8 mouse cellular contexts compared by ENCODE assay signal in genomic region chr11:59162443-59163254, GRCm38 (mm10). TPM values are rescaled to one million over a fixed set of nuclear protein-coding genes. Genes with fewer than 3 reads are reported as not detected.
A peak's percentile ranks its signal among the peaks of the same experiment; 100 is the strongest.
DNase-seq lines count a peak whose midpoint lies in the region; ATAC-seq and TF ChIP-seq lines count a peak whose summit lies in the region.

No protein-coding gene starts in this region.

- ATAC-seq in lung, embryonic 14.5 days (ENCODE audit: insufficient read depth), result peak; percentile 25; the same call in 1 of the 2 replicates
- 0 out of 2 replicates have a peak, but pooled peaks have one; percentile 8 for ATAC-seq in embryonic facial prominence, embryonic 12.5 days (ENCODE audit: insufficient number of reproducible peaks, insufficient read depth, low FRiP score, low TSS enrichment)
- ATAC-seq in neural tube, embryonic 13.5 days (ENCODE audit: low read depth), result peak; percentile 54; the same call in 1 of the 2 replicates

- peak overlapping the region; percentile 92 for H3K9ac ChIP-seq in lung, embryonic 14.5 days
- peak overlapping the region; percentile 43 for H3K9ac ChIP-seq in embryonic facial prominence, embryonic 12.5 days
- H3K9ac ChIP-seq in neural tube, embryonic 13.5 days, result peak overlapping the region; percentile 78

- WGBS in lung, embryonic 14.5 days, result 60% methylated on average over 9 of the region's 9 CpGs
- 68% methylated on average over 9 of the region's 9 CpGs for WGBS in embryonic facial prominence, embryonic 12.5 days
- WGBS in neural tube, embryonic 13.5 days, result 62% methylated on average over 9 of the region's 9 CpGs

- peaks cover 5% of the 10 kb centered on the region for H3K4me1 ChIP-seq in lung, embryonic 14.5 days (ENCODE audit: insufficient read depth)
- peaks cover 12% of the 10 kb centered on the region; the same call in 1 of the 2 replicates for H3K4me1 ChIP-seq in embryonic facial prominence, embryonic 12.5 days
- H3K4me1 ChIP-seq in neural tube, embryonic 13.5 days (replicated peaks), result peaks cover 22% of the 10 kb centered on the region

- no peaks in the 10 kb centered on the region for H3K27me3 ChIP-seq in lung, embryonic 14.5 days (ENCODE audit: insufficient read depth, low read length)
- no peaks in the 10 kb centered on the region for H3K27me3 ChIP-seq in embryonic facial prominence, embryonic 12.5 days
- H3K27me3 ChIP-seq in neural tube, embryonic 13.5 days, result no peaks in the 10 kb centered on the region

- peak overlapping the region; percentile 100 for H3K27ac ChIP-seq in lung, embryonic 14.5 days (ENCODE audit: low read depth)
- H3K27ac ChIP-seq in embryonic facial prominence, embryonic 12.5 days, result 0 out of 2 replicates have a peak overlapping the region, but pooled peaks have one; percentile 50
- H3K27ac ChIP-seq in neural tube, embryonic 13.5 days (replicated peaks), result peak overlapping the region; percentile 98

- no peaks in the 10 kb centered on the region for H3K9me3 ChIP-seq in lung, embryonic 14.5 days (ENCODE audit: low read depth, low read length)
- no peaks in the 10 kb centered on the region for H3K9me3 ChIP-seq in embryonic facial prominence, embryonic 12.5 days
- H3K9me3 ChIP-seq in neural tube, embryonic 13.5 days, result no peaks in the 10 kb centered on the region

- no peak for DNase-seq in lung, embryonic 14.5 days
- DNase-seq in lung, postnatal 10 days, result no peak
- peak; percentile 13 for DNase-seq in induced T-regulatory cell, adult 2 months (ENCODE audit: low read depth)
- DNase-seq in left cerebral cortex, adult 18-20 months (ENCODE audit: low spot score in 2 of 2), result no peak
- DNase-seq in cerebellum, postnatal 10 days, result no peak
- DNase-seq in lung, postnatal 25 days (ENCODE audit: low spot score), result no peak

- TF ChIP-seq CTCF in lung, embryonic 14.5 days (IDR thresholded peaks at IDR 0.05; ENCODE audit: low read depth), result no peak

- H3K4me2 ChIP-seq in lung, embryonic 14.5 days, result peak overlapping the region; percentile 69
- H3K4me2 ChIP-seq in embryonic facial prominence, embryonic 12.5 days (replicated peaks), result peak overlapping the region; percentile 53
- H3K4me2 ChIP-seq in neural tube, embryonic 13.5 days, result peak overlapping the region; percentile 69

- no peaks in the 10 kb centered on the region; the same call in 1 of the 2 replicates for H3K36me3 ChIP-seq in lung, embryonic 14.5 days (ENCODE audit: insufficient read depth)
- peaks cover 6% of the 10 kb centered on the region; the same call in 1 of the 2 replicates for H3K36me3 ChIP-seq in embryonic facial prominence, embryonic 12.5 days
- H3K36me3 ChIP-seq in neural tube, embryonic 13.5 days, result peaks cover 19% of the 10 kb centered on the region

- peak overlapping the region; percentile 70 for H3K4me3 ChIP-seq in lung, embryonic 14.5 days (ENCODE audit: low read depth, low read length)
- H3K4me3 ChIP-seq in embryonic facial prominence, embryonic 12.5 days, result peak overlapping the region; percentile 79
- peak overlapping the region; percentile 58 for H3K4me3 ChIP-seq in neural tube, embryonic 13.5 days

RNA-seq across cellular contexts. Expression of gene Iba57, which starts 0.9 kb away (rescaled TPM):
- 1.9 and 2.2 TPM in 2 replicates for polyA plus RNA-seq in lung, embryonic 14.5 days (2014; fragmentation: Nextera tagmentation; extraction: Ambion mirVana)
- 3.8 TPM in 2 replicates for polyA plus RNA-seq in embryonic facial prominence, embryonic 12.5 days (2016; fragmentation: Nextera tagmentation; extraction: Ambion mirVana)
- polyA plus RNA-seq in neural tube, embryonic 13.5 days (2015; fragmentation: Nextera tagmentation; extraction: Ambion mirVana), result 6.0 and 6.3 TPM in 2 replicates
- 1 to 10 TPM; 7.2 to 7.4 TPM for total RNA-seq in left cerebral cortex, adult 18-20 months (2021)

RNA-seq across cellular contexts. Expression of gene Gjc2, which starts 20.4 kb away (rescaled TPM):
- polyA plus RNA-seq in lung, embryonic 14.5 days (2014; fragmentation: Nextera tagmentation; extraction: Ambion mirVana), result 0.16 and 0.34 TPM in 2 replicates
- polyA plus RNA-seq in embryonic facial prominence, embryonic 12.5 days (2016; fragmentation: Nextera tagmentation; extraction: Ambion mirVana), result 0.50 and 1.00 TPM in 2 replicates
- 0.17 TPM in 1 of 2 replicates, not detected in the other for polyA plus RNA-seq in neural tube, embryonic 13.5 days (2015; fragmentation: Nextera tagmentation; extraction: Ambion mirVana)
- total RNA-seq in left cerebral cortex, adult 18-20 months (2021), result 1 to 10 TPM; 7.5 to 8.1 TPM

RNA-seq across cellular contexts. Expression of gene Obscn, which starts 26.4 kb away (rescaled TPM):
- 0.14 and 1.4 TPM in 2 replicates for polyA plus RNA-seq in lung, embryonic 14.5 days (2014; fragmentation: Nextera tagmentation; extraction: Ambion mirVana)
- polyA plus RNA-seq in embryonic facial prominence, embryonic 12.5 days (2016; fragmentation: Nextera tagmentation; extraction: Ambion mirVana), result 0.28 and 0.69 TPM in 2 replicates
- polyA plus RNA-seq in neural tube, embryonic 13.5 days (2015; fragmentation: Nextera tagmentation; extraction: Ambion mirVana), result 0.27 and 0.55 TPM in 2 replicates
- total RNA-seq in left cerebral cortex, adult 18-20 months (2021), result 1 to 10 TPM; 1.5 to 2.4 TPM

RNA-seq across cellular contexts. Expression of gene Guk1, which starts 29.4 kb away (rescaled TPM):
- 140 and 141 TPM in 2 replicates for polyA plus RNA-seq in lung, embryonic 14.5 days (2014; fragmentation: Nextera tagmentation; extraction: Ambion mirVana)
- 124 and 125 TPM in 2 replicates for polyA plus RNA-seq in embryonic facial prominence, embryonic 12.5 days (2016; fragmentation: Nextera tagmentation; extraction: Ambion mirVana)
- 179 and 191 TPM in 2 replicates for polyA plus RNA-seq in neural tube, embryonic 13.5 days (2015; fragmentation: Nextera tagmentation; extraction: Ambion mirVana)
- 100 to 1,000 TPM; 144 TPM for total RNA-seq in left cerebral cortex, adult 18-20 months (2021)

RNA-seq across cellular contexts. Expression of gene Mrpl55, which starts 39.6 kb away (rescaled TPM):
- polyA plus RNA-seq in lung, embryonic 14.5 days (2014; fragmentation: Nextera tagmentation; extraction: Ambion mirVana), result 89.9 and 100 TPM in 2 replicates
- 90.9 and 98.5 TPM in 2 replicates for polyA plus RNA-seq in embryonic facial prominence, embryonic 12.5 days (2016; fragmentation: Nextera tagmentation; extraction: Ambion mirVana)
- polyA plus RNA-seq in neural tube, embryonic 13.5 days (2015; fragmentation: Nextera tagmentation; extraction: Ambion mirVana), result 89.9 and 95.6 TPM in 2 replicates
- 10 to 100 TPM; 43.8 to 44.4 TPM for total RNA-seq in left cerebral cortex, adult 18-20 months (2021)

Comparison
In these comparisons a context has a peak if more than half of its experiments do, and no peak if none do; other contexts are left out.
1. H3K27ac ChIP-seq: peak in every context shown above with its lines; median percentile 100 in lung, embryonic 14.5 days; 98 in neural tube, embryonic 13.5 days; 50 in embryonic facial prominence, embryonic 12.5 days.